Mouse (Mus musculus) ovary, postnatal 14 days (tissue): Measurements from ENCODE around the gene Slc25a10.

Experiments
- DNase-seq: peaks from one replicate; pipeline ENCODE4 v3.0.0; 2022; ENCODE audit warnings: low spot score

Slc25a10 gene

DNA sequence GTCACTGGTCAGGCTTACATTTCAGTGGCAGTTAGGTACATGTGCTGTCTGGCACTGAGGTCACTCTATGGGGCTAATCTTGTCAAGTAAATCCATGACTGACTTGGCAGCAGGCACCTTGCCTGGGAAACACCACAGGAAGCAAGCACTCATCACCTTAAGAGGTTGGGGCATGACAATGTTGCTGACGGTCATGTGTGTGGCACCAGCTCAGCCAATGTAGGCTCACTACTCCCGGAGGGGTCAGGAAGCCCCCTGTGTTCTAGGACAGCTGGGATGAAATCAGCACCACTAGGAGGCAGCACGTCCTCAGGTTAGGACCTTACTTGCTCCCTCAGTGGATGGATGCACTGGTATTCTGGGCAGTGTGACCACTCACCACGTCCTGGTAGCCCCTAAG is 50.3 kb downstream of the Slc25a10 start:
- DNase-seq: no peak

- DNase-seq: no peak
These were observed 50.7 kb downstream of the Slc25a10 start for GRCm38 (mm10) chr11:120542376-120542775.

DNA sequence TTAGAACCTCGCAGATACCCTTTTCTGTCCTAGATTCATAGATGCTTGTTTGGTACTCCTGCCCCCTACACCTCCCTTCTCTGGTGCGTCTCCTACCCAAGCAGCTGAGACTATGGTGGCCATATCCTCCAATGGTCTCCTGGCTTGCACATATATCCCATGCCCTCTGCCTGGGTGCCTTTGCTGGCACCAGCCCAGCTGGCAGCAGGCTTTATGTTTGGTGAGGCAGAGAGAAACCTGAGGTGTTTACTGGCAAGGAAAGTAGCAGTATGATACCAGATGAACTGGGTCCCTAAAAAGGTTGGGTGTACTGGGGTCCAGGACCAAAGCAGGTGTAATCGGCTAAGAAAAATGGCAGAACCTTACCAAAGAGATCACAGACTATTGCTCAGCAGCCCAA is 54.3 kb downstream of the Slc25a10 start:
- no peak for DNase-seq

- no peak for DNase-seq
These were observed 55.8 kb downstream of the Slc25a10 start for GRCm38 (mm10) chr11:120547469-120547868.

DNA sequence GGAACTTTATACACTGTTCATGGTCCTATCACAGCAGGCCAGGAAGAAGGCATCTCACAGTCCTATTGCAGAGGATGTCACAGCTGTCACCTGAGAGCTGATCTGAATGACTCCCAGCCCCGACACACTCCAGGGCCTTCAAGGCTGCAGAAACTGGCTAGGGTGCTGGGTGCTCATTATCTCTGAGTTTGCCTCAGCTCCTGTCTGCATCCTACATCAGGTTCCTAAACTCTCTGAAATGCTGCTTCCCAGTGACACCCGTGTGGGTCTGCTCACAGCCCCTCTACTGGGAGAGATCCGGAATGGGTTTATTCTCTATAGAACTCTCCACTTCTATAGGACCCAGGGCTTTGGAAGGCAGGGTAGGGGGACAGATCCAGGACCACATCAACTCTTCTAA is 56.6 kb downstream of the Slc25a10 start:
- DNase-seq: no peak

GRCm38 (mm10) chr11:120548786-120549167 is 57.1 kb downstream of the Slc25a10 start:
- no peak for DNase-seq
